Mouse (Mus musculus) liver, embryonic 15.5 days (tissue): Measurements from ENCODE around the gene Ercc6. TPM values are rescaled to one million over a fixed set of nuclear protein-coding genes. Genes with fewer than 3 reads are reported as not detected.

Source experiments
- ATAC-seq: fragments of 200-750 bp; cut with Nextera tagmentation; 2 replicates; pipeline ENCODE4 v1.8.0; 2017; ENCODE audit warnings: moderate number of reproducible peaks, mild to moderate bottlenecking, moderate library complexity; ENCODE audit not compliant: insufficient read depth
- H3K27ac ChIP-seq: fragments of 300-500 bp; sonication (generic); replicated peaks from 2 replicates; pipeline ENCODE4 v1.5.1; 2015; ENCODE audit warnings: mild to moderate bottlenecking, inconsistent platforms
- H3K27me3 ChIP-seq: fragments of 300-500 bp; sonication (generic); 2 replicates; pipeline ENCODE4 v1.6.1; 2015; ENCODE audit warnings: mild to moderate bottlenecking, inconsistent platforms
- H3K36me3 ChIP-seq: fragments of 300-500 bp; sonication (generic); replicated peaks from 2 replicates; pipeline ENCODE4 v1.6.1; 2015; ENCODE audit warnings: moderate library complexity, mild to moderate bottlenecking, inconsistent platforms
- H3K4me1 ChIP-seq: fragments of 300-500 bp; sonication (generic); replicated peaks from 2 replicates; pipeline ENCODE4 v1.6.1; 2015; ENCODE audit warnings: inconsistent platforms
- H3K4me2 ChIP-seq: fragments of 300-500 bp; sonication (generic); 2 replicates; pipeline ENCODE4 v1.6.1; 2015; ENCODE audit warnings: moderate library complexity, mild to moderate bottlenecking, inconsistent platforms
- H3K4me3 ChIP-seq: fragments of 300-500 bp; sonication (generic); replicated peaks from 2 replicates; pipeline ENCODE4 v1.5.1; 2015; ENCODE audit warnings: mild to moderate bottlenecking, inconsistent platforms
- H3K9ac ChIP-seq: fragments of 300-500 bp; sonication (generic); 2 replicates; pipeline ENCODE4 v1.6.1; 2015; ENCODE audit warnings: moderate library complexity, mild to moderate bottlenecking, inconsistent platforms
- H3K9me3 ChIP-seq: fragments of 300-500 bp; sonication (generic); replicated peaks from 2 replicates; pipeline ENCODE4 v1.6.1; 2016; ENCODE audit warnings: inconsistent platforms
- WGBS: fragments of 180-500 bp; shearing (Covaris S2); methylation state at CpG from one replicate; pipeline ENCODE4 v1.1.7; 2015; ENCODE audit warnings: mixed read lengths; ENCODE audit not compliant: insufficient replicate concordance; 5-methylcytosine and 5-hydroxymethylcytosine counted together
- polyA plus RNA-seq: library from polyadenylated mRNA; unstranded; fragments of >200 nt; fragmentation: Nextera tagmentation; extraction: Ambion mirVana; gene quantifications from 2 replicates; pipeline ENCODE4 v1.2.1, GENCODE M21; 2015

Gene Ercc6
- polyA plus RNA-seq, 1 experiment from 2014 or later, result 6.0 TPM

DNA sequence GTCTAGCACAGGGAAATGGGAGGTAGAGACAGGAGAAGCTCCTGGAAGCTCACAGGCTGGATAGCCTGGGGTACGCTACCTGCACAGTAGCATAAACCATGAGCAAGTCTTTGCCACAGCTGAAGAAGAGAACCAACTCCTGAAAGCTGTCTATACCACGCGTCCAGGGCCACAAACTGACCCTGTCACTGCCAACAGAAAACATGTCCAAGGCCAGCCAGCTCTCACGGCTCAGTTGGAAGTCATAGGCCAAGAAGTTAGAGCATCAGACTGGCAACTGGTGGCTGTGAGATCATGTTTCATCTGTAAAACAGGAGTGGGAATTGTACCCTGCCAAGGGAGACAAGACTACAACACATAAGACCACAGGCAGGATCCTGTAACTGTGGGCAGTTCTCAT is 20.3 kb downstream of the Ercc6 start:
- H3K9me3 ChIP-seq, result no peaks in the 10 kb centered on the region
- no peak overlapping the region for H3K27ac ChIP-seq
- whole genome bisulfite sequencing, result 78% methylated on average over 4 of the region's 4 CpGs
- H3K4me3 ChIP-seq, result no peak overlapping the region
- H3K4me1 ChIP-seq, result 0 out of 2 replicates have a peak, but pooled peaks cover 5% of the 10 kb centered on the region
- no peaks in the 10 kb centered on the region for H3K27me3 ChIP-seq
- H3K9ac ChIP-seq, result no peak overlapping the region
- no peak for ATAC-seq
- H3K36me3 ChIP-seq, result peaks cover 18% of the 10 kb centered on the region
- H3K4me2 ChIP-seq, result no peak overlapping the region

DNA sequence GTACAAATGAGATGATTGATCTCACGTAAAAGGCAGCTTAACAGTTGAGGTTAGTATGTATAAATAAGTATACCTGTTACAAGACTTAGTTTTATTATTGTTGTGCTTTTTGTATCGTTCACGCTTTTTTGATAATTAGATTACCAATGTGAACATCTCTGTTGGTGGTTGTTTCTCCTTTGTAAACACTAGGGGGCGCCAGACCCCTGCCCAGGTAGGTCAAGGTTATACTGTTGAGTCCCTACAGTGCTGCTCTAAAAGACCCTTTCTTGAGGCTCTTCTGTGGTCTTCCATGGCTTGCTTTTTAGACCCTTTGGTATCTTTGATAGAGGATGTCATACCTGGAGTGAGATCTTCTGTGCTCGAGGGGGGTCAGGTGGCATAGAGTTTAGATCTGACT is 20.8 kb downstream of the Ercc6 start:
- no peaks in the 10 kb centered on the region for H3K9me3 ChIP-seq

DNA sequence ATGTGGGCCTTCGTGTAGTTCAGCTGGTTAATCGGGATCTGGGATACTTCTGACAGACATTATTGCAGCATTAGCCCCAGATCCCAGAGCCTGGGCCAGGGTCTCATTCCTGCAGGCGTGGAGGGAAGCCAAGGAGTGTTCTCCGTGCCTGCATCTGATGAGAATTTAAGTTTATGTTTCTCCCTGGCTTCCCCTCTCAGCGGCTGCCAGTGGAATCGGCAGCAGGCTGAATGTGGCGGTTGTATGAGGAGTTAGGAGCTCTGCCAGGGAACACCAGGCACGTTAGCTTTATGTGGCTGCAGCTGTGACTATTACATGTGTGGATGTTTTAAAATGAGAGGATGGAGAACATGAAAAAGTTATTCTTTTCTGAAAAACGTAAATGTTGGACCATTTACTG is 23.4 kb downstream of the Ercc6 start:
- H3K4me1 ChIP-seq, result 0 out of 2 replicates have a peak, but pooled peaks cover 5% of the 10 kb centered on the region
- H3K36me3 ChIP-seq, result peaks cover 29% of the 10 kb centered on the region
- H3K9me3 ChIP-seq, result no peaks in the 10 kb centered on the region
- no peak overlapping the region for H3K4me3 ChIP-seq
- H3K27ac ChIP-seq, result no peak overlapping the region
- ATAC-seq, result no peak
- H3K9ac ChIP-seq, result no peak overlapping the region
- H3K27me3 ChIP-seq, result no peaks in the 10 kb centered on the region
- 71% methylated on average over 9 of the region's 9 CpGs for WGBS
- H3K4me2 ChIP-seq, result no peak overlapping the region

More for the DNA sequence above, 20.8 kb downstream of the Ercc6 start:
- H3K4me2 ChIP-seq, result no peak overlapping the region
- 0 out of 2 replicates have a peak, but pooled peaks cover 5% of the 10 kb centered on the region for H3K4me1 ChIP-seq
- H3K27ac ChIP-seq, result no peak overlapping the region
- ATAC-seq, result no peak
- H3K27me3 ChIP-seq, result no peaks in the 10 kb centered on the region
- H3K36me3 ChIP-seq, result peaks cover 14% of the 10 kb centered on the region
- H3K4me3 ChIP-seq, result no peak overlapping the region
- H3K9ac ChIP-seq, result no peak overlapping the region
- 58% methylated on average over 5 of the region's 5 CpGs for WGBS

DNA sequence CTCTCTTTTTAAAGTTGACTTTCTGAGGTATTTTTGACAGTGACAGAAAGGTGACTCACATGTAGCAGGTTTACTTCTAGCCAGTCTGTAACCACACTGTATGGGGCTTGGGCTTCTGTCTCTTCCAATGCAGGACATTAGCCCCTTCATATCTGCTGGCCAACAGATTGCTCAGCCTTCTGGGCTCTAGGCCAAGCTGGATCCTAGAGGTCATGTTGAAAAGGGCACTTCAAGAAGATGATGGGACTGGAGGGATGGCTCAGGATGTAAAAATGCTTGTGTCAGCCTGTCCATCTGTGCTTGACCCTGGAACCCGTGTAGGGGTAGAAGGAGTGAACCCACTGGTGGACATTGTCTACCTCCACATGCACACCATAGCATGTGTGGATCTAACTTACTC is 24.8 kb downstream of the Ercc6 start:
- Histone ChIP-seq H3K4me1 (no peaks in the 10 kb centered on the region), H3K27me3 (no peaks in the 10 kb centered on the region), H3K36me3 (peaks cover 36% of the 10 kb centered on the region), H3K9me3 (no peaks in the 10 kb centered on the region), H3K27ac (no peak overlapping the region), H3K4me2 (no peak overlapping the region), H3K4me3 (no peak overlapping the region), H3K9ac (no peak overlapping the region)
- 68% methylated on average over 1 of the region's 1 CpGs for WGBS
- ATAC-seq, result no peak

DNA sequence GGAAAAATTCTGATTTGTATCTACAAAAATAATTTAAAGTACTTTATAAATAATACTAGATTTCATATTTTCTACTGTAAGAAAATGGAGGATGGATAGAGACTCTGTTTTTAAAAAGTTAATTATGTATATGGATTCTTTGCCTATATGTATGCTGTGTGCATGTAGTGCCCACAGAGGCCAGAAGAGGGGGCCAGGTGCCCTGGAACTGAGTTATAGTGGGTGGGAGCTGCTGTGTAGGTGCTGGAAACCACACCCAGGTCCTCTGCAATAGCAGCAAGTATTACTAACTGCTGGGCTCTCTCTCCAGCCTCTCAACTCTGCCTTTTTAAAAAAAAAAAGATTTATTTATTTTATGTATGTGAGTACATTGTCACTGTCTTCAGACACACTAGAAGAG is 29.8 kb downstream of the Ercc6 start:
- Histone ChIP-seq H3K9me3 (no peaks in the 10 kb centered on the region), H3K4me1 (no peaks in the 10 kb centered on the region), H3K36me3 (peaks cover 36% of the 10 kb centered on the region), H3K4me2 (no peak overlapping the region), H3K4me3 (no peak overlapping the region), H3K27ac (no peak overlapping the region), H3K9ac (no peak overlapping the region), H3K27me3 (no peaks in the 10 kb centered on the region)
- no peak for ATAC-seq

DNA sequence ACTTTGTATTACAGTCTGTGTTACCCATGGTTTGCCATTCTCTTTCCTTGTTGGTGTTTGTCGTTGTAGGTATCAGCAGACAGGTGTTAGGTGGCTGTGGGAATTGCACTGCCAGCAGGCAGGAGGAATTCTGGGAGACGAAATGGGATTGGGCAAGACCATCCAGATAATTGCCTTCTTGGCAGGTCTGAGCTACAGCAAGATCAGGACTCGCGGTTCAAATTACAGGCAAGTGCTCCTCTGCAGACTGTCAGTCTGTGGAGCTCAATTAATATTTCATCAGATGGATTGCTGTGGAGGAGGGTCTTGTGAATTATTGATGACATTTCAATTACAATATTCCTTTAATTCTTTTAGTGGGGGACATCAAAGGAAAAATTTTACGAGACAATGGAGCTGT is 33.4 kb downstream of the Ercc6 start:
- H3K36me3 ChIP-seq, result peaks cover 36% of the 10 kb centered on the region
- H3K27ac ChIP-seq, result no peak overlapping the region
- no peak overlapping the region for H3K4me3 ChIP-seq
- H3K4me1 ChIP-seq, result no peaks in the 10 kb centered on the region
- ATAC-seq, result no peak
- H3K27me3 ChIP-seq, result no peaks in the 10 kb centered on the region
- 77% methylated on average over 5 of the region's 5 CpGs for WGBS
- no peak overlapping the region for H3K4me2 ChIP-seq
- H3K9me3 ChIP-seq, result no peaks in the 10 kb centered on the region
- H3K9ac ChIP-seq, result no peak overlapping the region

DNA sequence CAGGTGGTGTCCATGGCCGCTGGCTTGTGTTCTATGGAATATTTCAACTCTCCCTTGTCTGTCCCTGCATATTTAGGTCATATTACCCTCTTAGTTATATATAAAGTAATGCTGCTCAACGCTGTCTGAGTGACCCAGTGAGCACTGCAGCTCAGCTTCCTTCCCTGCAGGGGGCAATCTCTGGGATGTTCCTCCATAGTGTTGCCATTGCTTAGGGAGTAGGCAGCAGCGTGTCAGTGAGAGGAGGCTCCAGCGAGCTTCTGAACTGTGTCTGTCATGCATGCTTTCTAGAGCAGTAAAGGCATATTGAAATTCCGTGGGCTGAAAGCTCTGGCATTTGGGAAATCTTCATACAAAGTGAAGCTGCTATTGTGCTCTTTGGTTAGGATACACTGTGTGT is 38.5 kb downstream of the Ercc6 start:
- 70% methylated on average over 5 of the region's 5 CpGs for WGBS
- H3K4me2 ChIP-seq, result no peak overlapping the region

DNA sequence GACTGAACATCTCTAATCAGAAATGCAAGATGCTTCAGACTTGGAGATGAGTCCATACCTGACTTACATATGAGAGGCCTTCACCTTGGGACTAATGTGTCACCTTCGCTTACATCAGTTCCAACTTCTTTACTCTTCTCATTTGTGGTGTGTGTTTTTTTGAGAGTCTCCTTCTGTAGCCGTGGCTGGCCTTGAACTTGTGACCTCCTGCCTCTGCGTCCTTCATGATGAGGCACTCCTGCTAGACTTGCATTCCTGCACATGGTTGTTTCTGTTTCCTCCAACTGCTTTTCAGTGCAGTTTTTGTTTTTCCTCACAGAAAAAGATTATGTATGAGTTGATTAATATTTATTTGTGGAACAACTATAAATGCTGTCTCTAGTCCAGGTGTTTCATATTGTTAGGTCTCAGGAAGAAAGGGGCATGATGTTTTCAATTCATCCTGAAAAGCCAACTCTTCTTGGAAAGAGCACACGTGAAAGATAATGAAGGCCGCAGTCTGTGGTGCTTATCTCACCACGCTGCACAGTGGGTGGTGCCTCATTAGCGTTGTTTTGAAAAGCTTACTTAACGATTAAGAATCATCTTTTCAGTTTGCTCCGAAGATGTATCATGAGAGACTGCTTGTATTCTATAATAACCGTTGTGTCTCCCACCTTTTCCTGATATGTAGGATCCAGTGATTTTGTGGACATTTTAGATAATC is 40.0 kb downstream of the Ercc6 start:
- Histone ChIP-seq H3K9ac (no peak overlapping the region), H3K27me3 (no peaks in the 10 kb centered on the region), H3K4me1 (peaks cover 14% of the 10 kb centered on the region), H3K9me3 (no peaks in the 10 kb centered on the region), H3K4me3 (no peak overlapping the region), H3K36me3 (peaks cover 42% of the 10 kb centered on the region; the same call in 1 of the 2 replicates), H3K4me2 (peak overlapping the region; percentile 35), H3K27ac (peak overlapping the region; percentile 38; the same call in 1 of the 2 replicates)
- 33% methylated on average over 10 of the region's 10 CpGs for WGBS
- ATAC-seq, result peak; percentile 44; the same call in 1 of the 2 replicates

More for the DNA sequence above, 38.5 kb downstream of the Ercc6 start:
- Histone ChIP-seq H3K27ac (no peak overlapping the region), H3K4me3 (no peak overlapping the region), H3K4me1 (peaks cover 14% of the 10 kb centered on the region), H3K9me3 (no peaks in the 10 kb centered on the region), H3K9ac (no peak overlapping the region), H3K27me3 (no peaks in the 10 kb centered on the region), H3K36me3 (peaks cover 35% of the 10 kb centered on the region; the same call in 1 of the 2 replicates)
- no peak for ATAC-seq

DNA sequence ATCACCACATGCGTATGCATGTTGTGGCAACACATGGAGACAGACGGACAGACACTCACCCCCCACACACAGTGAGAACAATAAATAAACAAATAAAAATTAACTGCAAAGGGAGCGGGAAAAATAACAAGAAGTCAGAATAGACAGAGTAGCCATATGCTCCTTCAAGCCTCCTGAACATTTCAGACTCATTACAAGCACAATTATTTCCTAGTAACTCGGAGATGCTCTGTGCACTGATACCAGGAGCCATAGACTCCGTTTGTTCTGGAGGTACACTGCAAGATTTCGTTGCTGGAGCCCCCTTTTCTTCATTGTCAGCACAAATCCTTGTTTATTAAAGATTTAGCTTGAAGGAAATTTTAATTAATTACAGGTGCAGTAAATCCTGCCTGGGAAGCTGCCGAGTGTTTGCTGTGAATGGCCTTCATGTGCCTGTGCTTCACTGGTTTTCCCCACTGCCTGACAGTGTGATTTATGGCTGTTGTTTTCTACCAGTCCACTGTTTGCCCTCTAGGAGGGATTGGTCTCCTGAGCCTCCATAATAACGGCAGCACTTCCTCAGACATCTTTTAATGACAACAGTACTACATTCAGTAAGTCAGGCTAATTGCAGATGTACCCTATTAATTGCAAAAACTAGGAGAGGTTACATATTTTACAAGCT is 41.7 kb downstream of the Ercc6 start:
- Histone ChIP-seq H3K4me2 (no peak overlapping the region), H3K4me1 (peaks cover 14% of the 10 kb centered on the region), H3K27ac (no peak overlapping the region), H3K9me3 (no peaks in the 10 kb centered on the region), H3K36me3 (peaks cover 44% of the 10 kb centered on the region; the same call in 1 of the 2 replicates), H3K4me3 (no peak overlapping the region), H3K9ac (no peak overlapping the region), H3K27me3 (no peaks in the 10 kb centered on the region)
- no peak for ATAC-seq
- WGBS, result 75% methylated on average over 8 of the region's 8 CpGs

DNA sequence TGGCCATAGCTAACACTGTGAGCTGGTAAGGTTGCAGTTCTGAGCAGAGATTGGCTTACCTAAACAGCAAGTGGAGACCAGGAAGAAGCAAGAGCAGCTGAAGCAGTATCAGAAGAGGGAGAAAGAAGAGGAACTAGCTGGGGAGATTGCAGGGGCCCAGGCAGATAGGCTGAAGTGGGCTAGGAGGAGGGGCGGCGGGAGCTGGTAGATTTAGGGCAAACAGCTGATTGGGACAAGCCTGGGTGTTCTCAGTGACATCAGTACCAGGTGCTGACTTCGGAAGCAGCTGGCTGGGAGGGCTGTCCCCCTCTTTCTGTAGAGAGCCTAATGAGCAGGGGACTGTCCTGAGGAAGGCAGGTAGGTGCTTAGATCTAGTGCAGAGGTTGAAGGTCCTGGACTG is 48.1 kb downstream of the Ercc6 start:
- no peaks in the 10 kb centered on the region for H3K9me3 ChIP-seq
- H3K27me3 ChIP-seq, result no peaks in the 10 kb centered on the region
- no peak overlapping the region for H3K9ac ChIP-seq
- H3K36me3 ChIP-seq, result peaks cover 61% of the 10 kb centered on the region
- no peak overlapping the region for H3K4me3 ChIP-seq
- no peaks in the 10 kb centered on the region for H3K4me1 ChIP-seq
- WGBS, result 74% methylated on average over 3 of the region's 3 CpGs
- H3K27ac ChIP-seq, result no peak overlapping the region
- no peak for ATAC-seq
- no peak overlapping the region for H3K4me2 ChIP-seq

DNA sequence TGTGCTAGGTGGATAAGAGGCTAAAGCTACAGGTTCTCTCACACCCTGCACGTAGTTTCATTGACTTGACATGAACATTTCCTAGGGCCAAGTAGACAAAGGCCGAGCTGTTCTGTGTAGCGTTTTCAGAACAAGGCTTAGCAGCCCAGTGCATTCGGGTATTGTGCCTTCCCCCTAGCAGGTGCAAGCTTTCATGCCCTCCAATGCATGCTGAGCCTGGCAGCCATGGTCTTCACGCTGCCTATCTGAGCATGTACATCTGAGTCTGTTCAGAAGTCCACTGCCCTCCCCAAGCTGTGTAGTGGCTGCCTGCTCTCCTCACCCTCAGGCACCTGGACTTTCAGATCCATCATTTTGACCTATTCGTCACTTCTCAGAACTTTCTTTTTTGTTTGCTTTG is 50.3 kb downstream of the Ercc6 start:
- Histone ChIP-seq H3K36me3 (peaks cover 67% of the 10 kb centered on the region), H3K4me2 (no peak overlapping the region), H3K27me3 (no peaks in the 10 kb centered on the region), H3K9me3 (no peaks in the 10 kb centered on the region), H3K27ac (no peak overlapping the region), H3K4me3 (no peak overlapping the region), H3K4me1 (no peaks in the 10 kb centered on the region), H3K9ac (no peak overlapping the region)
- ATAC-seq, result no peak
- WGBS, result 85% methylated on average over 6 of the region's 6 CpGs
